Comparison of ENCODE assay signal across 8 mouse cellular contexts in genomic region chr14:27228941-27229371, GRCm38 (mm10).
DNase-seq lines count a peak whose midpoint lies in the region; ATAC-seq and TF ChIP-seq lines count a peak whose summit lies in the region.
"Had no signal": no experiment of that assay in that cellular context is flagged by ENCODE, and none has a peak within 500 bp of the region (broad histone marks: within the 10 kb centered on the region; RNA-seq: fewer than 3 reads in every experiment).

No protein-coding gene starts in this region.

- H3K27me3 ChIP-seq in thymus, adult 2 months (ENCODE audit: control insufficient read depth, insufficient read depth, low read length) = no peaks in the 10 kb centered on the region
- H3K27me3 ChIP-seq in midbrain, embryonic 14.5 days (ENCODE audit: control insufficient read depth, insufficient read depth, low read length) = no peaks in the 10 kb centered on the region
- no peaks in the 10 kb centered on the region for H3K27me3 ChIP-seq in hindbrain, embryonic 11.5 days (ENCODE audit: control insufficient read depth, insufficient read depth, low read length)
- H3K27me3 ChIP-seq: limb, embryonic 12.5 days had no signal

- H3K9ac ChIP-seq in midbrain, embryonic 14.5 days (replicated peaks; ENCODE audit: low read length) = no peak overlapping the region
- no peak overlapping the region for H3K9ac ChIP-seq in hindbrain, embryonic 11.5 days (ENCODE audit: low read depth, low read length)
- H3K9ac ChIP-seq: limb, embryonic 12.5 days had no signal

- peak overlapping the region; percentile 97 for H3K27ac ChIP-seq in thymus, adult 2 months (ENCODE audit: control insufficient read depth, insufficient read depth, low read length)
- H3K27ac ChIP-seq in midbrain, embryonic 14.5 days (replicated peaks; ENCODE audit: low read depth, low read length) = no peak overlapping the region
- H3K27ac ChIP-seq in hindbrain, embryonic 11.5 days (ENCODE audit: low read depth, low read length) = no peak overlapping the region
- H3K27ac ChIP-seq: limb, embryonic 12.5 days had no signal

- H3K36me3 ChIP-seq in thymus, adult 2 months (ENCODE audit: control insufficient read depth, insufficient read depth, low read length) = no peaks in the 10 kb centered on the region
- H3K36me3 ChIP-seq in midbrain, embryonic 14.5 days (ENCODE audit: control insufficient read depth, insufficient read depth, low read length) = no peaks in the 10 kb centered on the region
- H3K36me3 ChIP-seq in hindbrain, embryonic 11.5 days (ENCODE audit: control insufficient read depth, insufficient read depth, low read length) = no peaks in the 10 kb centered on the region
- H3K36me3 ChIP-seq: limb, embryonic 12.5 days had no signal

- ATAC-seq in midbrain, embryonic 14.5 days (ENCODE audit: low FRiP score, low TSS enrichment) = no peak
- no peak for ATAC-seq in hindbrain, embryonic 11.5 days (ENCODE audit: low FRiP score)

- H3K4me2 ChIP-seq in midbrain, embryonic 14.5 days (ENCODE audit: low read length) = no peak overlapping the region
- no peak overlapping the region for H3K4me2 ChIP-seq in hindbrain, embryonic 11.5 days (replicated peaks; ENCODE audit: low read depth, low read length)

- no peak for TF ChIP-seq POLR2A in thymus, adult 2 months (IDR thresholded peaks at IDR 0.05; ENCODE audit: control insufficient read depth, extremely low read depth, insufficient read depth, low read length, poor library complexity)

- peak; percentile 28 for DNase-seq in layer of hippocampus, adult 11-12 months (ENCODE audit: low spot score)
- DNase-seq in layer of hippocampus, adult 9-10 months (ENCODE audit: low spot score) = no peak
- peak; percentile 83 to 86 for DNase-seq in frontal cortex, adult 2 months (ENCODE audit: extremely low spot score in 1 of 2, low spot score in 1 of 2)
- DNase-seq in left cerebral cortex, adult 9 months (ENCODE audit: low spot score in 2 of 2) = peak; percentile 62 to 79
- peak; percentile 49 for DNase-seq in thymus, adult 2 months
- no peak for DNase-seq in midbrain, embryonic 14.5 days
- DNase-seq in hindbrain, embryonic 11.5 days (ENCODE audit: low spot score) = no peak

- TF ChIP-seq CTCF in thymus, adult 2 months (IDR thresholded peaks at IDR 0.05; ENCODE audit: borderline replicate concordance, control insufficient read depth, extremely low read depth, insufficient read depth, low read length, poor library complexity) = no peak

- H3K4me1 ChIP-seq in thymus, adult 2 months (replicated peaks; ENCODE audit: control insufficient read depth, insufficient read depth, low read length) = peaks cover 51% of the 10 kb centered on the region
- H3K4me1 ChIP-seq in midbrain, embryonic 14.5 days (ENCODE audit: control insufficient read depth, insufficient read depth, low read length) = peaks cover 7% of the 10 kb centered on the region
- H3K4me1 ChIP-seq in hindbrain, embryonic 11.5 days (replicated peaks; ENCODE audit: control insufficient read depth, insufficient read depth, low read length) = 0 out of 2 replicates have a peak, but pooled peaks cover 4% of the 10 kb centered on the region

- no peak overlapping the region for H3K4me3 ChIP-seq in thymus, adult 2 months (ENCODE audit: control insufficient read depth, insufficient read depth, low read length)
- no peak overlapping the region for H3K4me3 ChIP-seq in midbrain, embryonic 14.5 days (replicated peaks; ENCODE audit: low read depth, low read length)
- H3K4me3 ChIP-seq in hindbrain, embryonic 11.5 days (ENCODE audit: low read depth, low read length) = no peak overlapping the region
- H3K4me3 ChIP-seq: limb, embryonic 12.5 days had no signal

- no peaks in the 10 kb centered on the region for H3K9me3 ChIP-seq in midbrain, embryonic 14.5 days (ENCODE audit: control insufficient read depth, low read length)
- H3K9me3 ChIP-seq in hindbrain, embryonic 11.5 days (ENCODE audit: control insufficient read depth, low read length) = no peaks in the 10 kb centered on the region
- H3K9me3 ChIP-seq: limb, embryonic 12.5 days had no signal

- 23% methylated on average over 5 of the region's 5 CpGs for WGBS in thymus, adult 2 months
- WGBS in midbrain, embryonic 14.5 days = 89% methylated on average over 5 of the region's 5 CpGs
- whole genome bisulfite sequencing in hindbrain, embryonic 11.5 days = 84% methylated on average over 5 of the region's 5 CpGs

Comparison
In these comparisons a context has a peak if more than half of its experiments do, and no peak if none do; other contexts are left out.
1. DNase-seq: peak in layer of hippocampus, adult 11-12 months (single experiment), frontal cortex, adult 2 months (2 of 2), left cerebral cortex, adult 9 months (2 of 2) and thymus, adult 2 months (single experiment); none in layer of hippocampus, adult 9-10 months (single experiment), midbrain, embryonic 14.5 days (single experiment) and hindbrain, embryonic 11.5 days (single experiment).